Mouse (Mus musculus) liver, embryonic 15.5 days (tissue): ENCODE results near the gene Clec14a. TPM values are rescaled to one million over a fixed set of nuclear protein-coding genes. Genes with fewer than 3 reads are reported as not detected.

Source experiments
- ATAC-seq: fragments of 200-750 bp; cut with Nextera tagmentation; 2 replicates; pipeline ENCODE4 v1.8.0; 2017; ENCODE audit warnings: moderate number of reproducible peaks, mild to moderate bottlenecking, moderate library complexity; ENCODE audit not compliant: insufficient read depth
- H3K27ac ChIP-seq: fragments of 300-500 bp; sonication (generic); replicated peaks from 2 replicates; pipeline ENCODE4 v1.5.1; 2015; ENCODE audit warnings: mild to moderate bottlenecking, inconsistent platforms
- H3K27me3 ChIP-seq: fragments of 300-500 bp; sonication (generic); 2 replicates; pipeline ENCODE4 v1.6.1; 2015; ENCODE audit warnings: mild to moderate bottlenecking, inconsistent platforms
- H3K36me3 ChIP-seq: fragments of 300-500 bp; sonication (generic); replicated peaks from 2 replicates; pipeline ENCODE4 v1.6.1; 2015; ENCODE audit warnings: moderate library complexity, mild to moderate bottlenecking, inconsistent platforms
- H3K4me1 ChIP-seq: fragments of 300-500 bp; sonication (generic); replicated peaks from 2 replicates; pipeline ENCODE4 v1.6.1; 2015; ENCODE audit warnings: inconsistent platforms
- H3K4me2 ChIP-seq: fragments of 300-500 bp; sonication (generic); 2 replicates; pipeline ENCODE4 v1.6.1; 2015; ENCODE audit warnings: moderate library complexity, mild to moderate bottlenecking, inconsistent platforms
- H3K4me3 ChIP-seq: fragments of 300-500 bp; sonication (generic); replicated peaks from 2 replicates; pipeline ENCODE4 v1.5.1; 2015; ENCODE audit warnings: mild to moderate bottlenecking, inconsistent platforms
- H3K9ac ChIP-seq: fragments of 300-500 bp; sonication (generic); 2 replicates; pipeline ENCODE4 v1.6.1; 2015; ENCODE audit warnings: moderate library complexity, mild to moderate bottlenecking, inconsistent platforms
- H3K9me3 ChIP-seq: fragments of 300-500 bp; sonication (generic); replicated peaks from 2 replicates; pipeline ENCODE4 v1.6.1; 2016; ENCODE audit warnings: inconsistent platforms
- WGBS: fragments of 180-500 bp; shearing (Covaris S2); methylation state at CpG from one replicate; pipeline ENCODE4 v1.1.7; 2015; ENCODE audit warnings: mixed read lengths; ENCODE audit not compliant: insufficient replicate concordance; 5-methylcytosine and 5-hydroxymethylcytosine counted together
- polyA plus RNA-seq: library from polyadenylated mRNA; unstranded; fragments of >200 nt; fragmentation: Nextera tagmentation; extraction: Ambion mirVana; gene quantifications from 2 replicates; pipeline ENCODE4 v1.2.1, GENCODE M21; 2015

The Clec14a gene
- polyA plus RNA-seq, 1 experiment from 2014 or later, result 6.0 TPM

DNA sequence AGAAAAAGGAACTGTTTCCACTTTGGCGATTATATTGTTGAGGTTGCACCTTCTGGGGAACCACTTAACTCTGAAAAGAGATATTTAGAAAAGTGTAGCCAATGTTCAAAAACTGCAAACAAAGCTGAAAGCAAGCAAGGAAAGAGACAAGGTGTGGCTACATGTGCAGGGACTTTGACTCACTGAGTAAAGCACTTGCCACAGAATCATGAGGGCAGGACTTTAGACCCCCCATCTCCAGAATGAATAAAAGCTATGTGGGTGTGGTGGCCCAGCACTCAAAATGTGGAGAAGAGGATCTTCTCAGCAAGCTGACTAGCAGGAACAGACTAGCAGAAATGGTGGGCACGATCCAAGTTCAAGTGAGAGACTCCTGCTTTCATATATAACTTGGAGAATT, 36.6 kb downstream of the Clec14a start:
- no peaks in the 10 kb centered on the region for H3K36me3 ChIP-seq
- H3K27ac ChIP-seq, result no peak overlapping the region
- H3K4me2 ChIP-seq, result no peak overlapping the region
- WGBS, result 61% methylated on average over 2 of the region's 2 CpGs
- no peak overlapping the region for H3K9ac ChIP-seq
- no peak for ATAC-seq
- no peaks in the 10 kb centered on the region for H3K9me3 ChIP-seq
- H3K27me3 ChIP-seq, result no peaks in the 10 kb centered on the region
- H3K4me3 ChIP-seq, result no peak overlapping the region
- no peaks in the 10 kb centered on the region for H3K4me1 ChIP-seq

DNA sequence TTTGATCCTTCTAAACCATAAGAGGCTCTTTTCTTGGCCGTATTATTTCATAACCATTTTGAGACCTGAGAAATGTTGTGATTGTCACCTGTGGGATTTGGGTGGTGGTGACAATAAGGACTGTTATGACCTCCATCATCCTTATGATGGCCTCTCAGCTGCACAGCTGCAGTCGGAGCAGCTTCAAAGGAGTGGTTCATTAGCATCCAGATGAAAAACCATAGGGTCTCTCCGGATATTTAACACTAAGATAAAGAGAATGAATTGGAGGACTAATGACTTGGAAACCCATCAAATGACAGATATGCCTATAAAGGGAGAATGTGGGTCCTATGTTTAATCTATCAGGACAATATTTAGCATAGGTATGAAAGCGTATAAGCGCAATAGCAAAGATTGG, 43.4 kb downstream of the Clec14a start:
- Histone ChIP-seq H3K36me3 (no peaks in the 10 kb centered on the region), H3K4me3 (no peak overlapping the region), H3K27ac (no peak overlapping the region), H3K4me2 (no peak overlapping the region), H3K9me3 (no peaks in the 10 kb centered on the region), H3K9ac (no peak overlapping the region), H3K27me3 (no peaks in the 10 kb centered on the region), H3K4me1 (no peaks in the 10 kb centered on the region)
- WGBS, result 77% methylated on average over 5 of the region's 5 CpGs
- ATAC-seq, result no peak

DNA sequence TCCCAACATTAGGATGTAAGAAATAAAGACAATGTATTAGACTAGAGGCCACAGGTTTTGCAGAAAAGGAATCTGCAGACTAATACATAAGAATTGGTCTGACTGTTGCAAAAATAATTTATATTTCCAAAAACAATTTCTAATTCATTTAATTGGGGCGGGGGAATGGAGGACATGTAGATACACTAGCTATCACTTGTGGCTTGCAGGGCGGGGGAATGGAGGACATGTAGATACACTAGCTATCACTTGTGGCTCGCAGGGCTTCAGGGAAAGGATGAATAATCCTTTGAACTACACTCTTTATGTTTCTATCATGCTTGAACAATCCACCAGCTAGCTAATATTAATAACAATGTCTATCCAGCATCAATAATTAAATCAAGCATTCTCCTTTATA, 50.0 kb downstream of the Clec14a start:
- H3K4me3 ChIP-seq, result no peak overlapping the region
- H3K4me1 ChIP-seq, result no peaks in the 10 kb centered on the region
- H3K9me3 ChIP-seq, result no peaks in the 10 kb centered on the region
- no peak overlapping the region for H3K27ac ChIP-seq
- WGBS, result 69% methylated on average over 3 of the region's 3 CpGs
- H3K36me3 ChIP-seq, result no peaks in the 10 kb centered on the region
- H3K9ac ChIP-seq, result no peak overlapping the region
- H3K4me2 ChIP-seq, result no peak overlapping the region
- no peak for ATAC-seq
- peaks cover 6% of the 10 kb centered on the region for H3K27me3 ChIP-seq

DNA sequence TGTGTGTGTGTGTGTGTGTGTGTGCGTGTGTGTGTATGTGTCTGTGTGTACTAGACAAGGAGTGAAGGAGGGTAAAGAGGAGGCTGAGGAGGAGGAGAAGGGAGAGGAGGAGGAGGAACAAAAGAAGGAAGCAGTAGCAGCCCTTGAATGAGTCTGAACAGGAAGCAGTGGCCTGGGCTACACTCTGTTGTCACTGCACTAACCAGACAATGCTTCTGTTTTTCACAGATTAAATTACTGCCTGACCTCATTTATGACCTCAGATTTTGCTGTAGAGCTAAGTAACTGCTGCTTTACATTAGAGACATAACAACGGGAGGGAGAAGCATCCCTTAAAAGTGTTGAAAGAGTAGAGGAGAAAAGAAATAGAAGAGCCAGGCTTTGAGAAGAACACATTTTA, 52.9 kb downstream of the Clec14a start:
- no peaks in the 10 kb centered on the region for H3K36me3 ChIP-seq
- H3K4me3 ChIP-seq, result no peak overlapping the region
- ATAC-seq, result no peak
- no peaks in the 10 kb centered on the region; the same call in 1 of the 2 replicates for H3K4me1 ChIP-seq
- H3K9me3 ChIP-seq, result no peaks in the 10 kb centered on the region
- WGBS, result 28% methylated on average over 2 of the region's 2 CpGs
- peaks cover 34% of the 10 kb centered on the region for H3K27me3 ChIP-seq
- H3K27ac ChIP-seq, result no peak overlapping the region
- no peak overlapping the region for H3K9ac ChIP-seq
- no peak overlapping the region for H3K4me2 ChIP-seq

Other genes with a start within 250 kb of the Clec14a start
- gene Sstr1, start 57.5 kb downstream of the Clec14a start, polyA plus RNA-seq, result not detected in 2 replicates